Mouse (Mus musculus): ENCODE results near the gene Emc9. TPM values are rescaled to one million over a fixed set of nuclear protein-coding genes. Genes with fewer than 3 reads are reported as not detected.

Emc9 gene
- polyA plus RNA-seq, 2 experiments, result 6.9 to 7.0 TPM

DNA sequence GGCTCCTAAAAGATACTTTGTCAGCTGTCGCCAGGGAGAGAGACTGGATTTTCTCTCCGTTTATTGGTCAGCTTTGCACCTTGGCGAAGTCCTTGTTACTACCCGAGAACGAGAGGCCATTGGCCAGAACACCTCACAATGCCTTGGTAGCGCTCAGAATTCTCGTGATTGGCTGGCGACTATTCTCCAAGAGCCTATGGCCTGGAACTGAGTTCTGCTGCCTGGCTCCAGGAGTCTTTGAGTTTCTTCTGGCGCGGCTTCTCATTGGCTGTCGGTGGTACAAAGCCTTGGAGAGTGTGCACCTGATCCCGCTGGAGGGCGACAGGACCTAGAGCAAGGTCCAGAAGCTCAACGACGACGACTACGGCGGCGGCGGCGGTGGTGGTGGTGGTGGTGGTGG lies 32.7 kb upstream of the Emc9 start, which contains the start of gene Rec8:
Rec8 (plus strand) TSS at position 216 of the 400 bp plus-strand sequence.
- H3K4me3 ChIP-seq (replicated peaks; ENCODE audit: low read length), result peak within 1 kb of the TSS; percentile 21
- no peaks in the 10 kb centered on the region for H3K36me3 ChIP-seq (ENCODE audit: control insufficient read depth, insufficient read depth, low read length)
- no peaks in the 10 kb centered on the region for H3K9me3 ChIP-seq (ENCODE audit: control insufficient read depth, low read length)
- H3K27ac ChIP-seq (replicated peaks; ENCODE audit: low read depth, low read length), result no peak within 1 kb of the TSS
- DNase-seq (ENCODE audit: low spot score) (peak; percentile 46), ATAC-seq (ENCODE audit: low FRiP score, low read depth) (peak; percentile 73)
- H3K27me3 ChIP-seq (ENCODE audit: control insufficient read depth, insufficient read depth, low read length), result no peaks in the 10 kb centered on the region
- H3K4me1 ChIP-seq (ENCODE audit: control insufficient read depth, insufficient read depth, low read length), result no peaks in the 10 kb centered on the region; the same call in 1 of the 2 replicates
- H3K9ac ChIP-seq (ENCODE audit: low read depth, low read length, severe bottlenecking), result 0 out of 2 replicates have a peak within 1 kb of the TSS, but pooled peaks have one; percentile 12
- WGBS, result 16% methylated on average over 17 of the region's 21 CpGs
- H3K4me2 ChIP-seq (replicated peaks; ENCODE audit: low read depth, low read length, severe bottlenecking), result peak within 1 kb of the TSS; percentile 39
- no peak for TF ChIP-seq POLR2A (IDR thresholded peaks at IDR 0.05; ENCODE audit: borderline replicate concordance, extremely low read depth, insufficient read depth, insufficient read length)

DNA sequence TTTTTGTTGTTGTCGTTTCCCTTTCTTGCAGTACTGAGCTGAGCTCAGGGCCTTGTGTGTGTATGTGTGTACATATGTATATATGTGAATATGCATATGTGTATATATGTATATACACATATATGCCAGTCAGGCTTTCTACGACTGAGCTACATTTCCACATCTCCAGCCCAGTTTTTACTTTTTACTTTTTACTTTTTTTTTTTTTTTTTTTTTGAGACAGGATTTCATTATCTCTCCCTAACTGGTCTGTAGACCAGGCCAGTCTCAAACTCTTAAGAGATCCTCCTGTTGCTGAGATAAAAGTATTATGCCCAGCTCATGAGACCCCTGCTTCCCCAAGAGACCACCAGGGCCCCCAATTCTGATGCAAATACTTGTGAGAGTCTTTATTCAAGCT lies 31.7 kb upstream of the Emc9 start:
- no peak for DNase-seq (ENCODE audit: low spot score)
- no peak overlapping the region for H3K9ac ChIP-seq (ENCODE audit: low read depth, low read length, severe bottlenecking)
- H3K36me3 ChIP-seq (ENCODE audit: control insufficient read depth, insufficient read depth, low read length), result no peaks in the 10 kb centered on the region
- TF ChIP-seq POLR2A (IDR thresholded peaks at IDR 0.05; ENCODE audit: borderline replicate concordance, extremely low read depth, insufficient read depth, insufficient read length), result no peak
- no peak overlapping the region for H3K27ac ChIP-seq (replicated peaks; ENCODE audit: low read depth, low read length)
- H3K4me3 ChIP-seq (replicated peaks; ENCODE audit: low read length), result no peak overlapping the region
- no peak overlapping the region for H3K4me2 ChIP-seq (replicated peaks; ENCODE audit: low read depth, low read length, severe bottlenecking)
- 79% methylated on average over 2 of the region's 2 CpGs for WGBS
- no peaks in the 10 kb centered on the region; the same call in 1 of the 2 replicates for H3K4me1 ChIP-seq (ENCODE audit: control insufficient read depth, insufficient read depth, low read length)
- no peaks in the 10 kb centered on the region for H3K9me3 ChIP-seq (ENCODE audit: control insufficient read depth, low read length)
- H3K27me3 ChIP-seq (ENCODE audit: control insufficient read depth, insufficient read depth, low read length), result no peaks in the 10 kb centered on the region
- no peak for ATAC-seq (ENCODE audit: low FRiP score, low read depth)

DNA sequence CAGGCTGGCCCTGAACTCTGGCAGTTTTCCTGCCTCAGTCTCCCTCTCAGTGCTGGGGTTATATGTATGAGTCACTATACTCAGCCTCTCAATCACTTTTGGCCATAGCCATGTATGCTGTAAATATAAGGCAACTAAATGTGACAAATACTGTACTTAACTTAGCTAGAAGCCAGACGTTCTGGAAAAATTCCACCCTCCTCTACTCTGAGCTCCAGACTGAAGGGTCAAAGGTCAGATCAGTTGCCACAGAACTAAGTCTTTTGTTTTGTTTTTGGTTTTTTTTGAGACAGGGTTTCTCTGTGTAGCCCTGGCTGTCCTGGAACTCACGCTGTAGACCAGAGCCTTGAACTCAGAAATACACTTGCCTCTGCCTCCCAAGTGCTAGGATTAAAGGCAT lies 30.8 kb upstream of the Emc9 start:
- Histone ChIP-seq H3K27me3 (ENCODE audit: control insufficient read depth, insufficient read depth, low read length) (no peaks in the 10 kb centered on the region), H3K4me3 (replicated peaks; ENCODE audit: low read length) (no peak overlapping the region), H3K36me3 (ENCODE audit: control insufficient read depth, insufficient read depth, low read length) (no peaks in the 10 kb centered on the region), H3K9ac (ENCODE audit: low read depth, low read length, severe bottlenecking) (no peak overlapping the region), H3K9me3 (ENCODE audit: control insufficient read depth, low read length) (no peaks in the 10 kb centered on the region), H3K27ac (replicated peaks; ENCODE audit: low read depth, low read length) (no peak overlapping the region), H3K4me2 (replicated peaks; ENCODE audit: low read depth, low read length, severe bottlenecking) (no peak overlapping the region), H3K4me1 (ENCODE audit: control insufficient read depth, insufficient read depth, low read length) (no peaks in the 10 kb centered on the region; the same call in 1 of the 2 replicates)
- 59% methylated on average over 2 of the region's 2 CpGs for WGBS
- ATAC-seq (ENCODE audit: low FRiP score, low read depth) (no peak), DNase-seq (ENCODE audit: low spot score) (no peak)
- TF ChIP-seq POLR2A (IDR thresholded peaks at IDR 0.05; ENCODE audit: borderline replicate concordance, extremely low read depth, insufficient read depth, insufficient read length), result no peak

DNA sequence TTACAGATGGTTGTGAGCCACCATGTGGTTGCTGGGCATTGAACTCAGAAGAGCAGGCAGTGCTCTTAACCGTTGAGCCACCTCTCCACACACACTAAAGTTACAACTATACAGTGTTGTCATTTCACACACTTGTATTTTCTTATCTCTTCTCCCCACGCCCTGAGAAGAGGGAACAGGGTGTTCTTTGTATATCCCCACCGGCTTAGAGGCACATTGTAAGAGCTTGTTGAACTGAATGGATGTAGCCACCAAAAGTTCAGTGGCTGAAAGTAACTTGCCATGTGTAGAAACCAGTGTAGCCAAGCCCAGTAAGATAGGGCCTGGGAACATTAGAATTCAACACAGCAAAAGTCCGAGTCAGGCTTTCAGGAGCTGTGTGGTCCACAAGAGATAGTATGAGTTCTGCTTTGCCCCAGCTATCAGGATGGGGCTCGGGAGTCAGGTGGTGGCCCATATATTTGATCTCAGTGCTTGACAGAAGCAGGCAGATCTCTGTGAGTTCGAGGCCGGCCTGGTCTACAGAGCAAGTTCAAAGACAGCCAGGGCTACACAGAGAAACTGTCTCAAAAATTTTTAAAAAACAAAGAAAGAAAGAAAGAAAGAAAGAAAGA lies 29.6 kb upstream of the Emc9 start:
- H3K36me3 ChIP-seq (ENCODE audit: control insufficient read depth, insufficient read depth, low read length), result peaks cover under 1% of the 10 kb centered on the region; the same call in 1 of the 2 replicates
- no peak overlapping the region for H3K4me2 ChIP-seq (replicated peaks; ENCODE audit: low read depth, low read length, severe bottlenecking)
- ATAC-seq (ENCODE audit: low FRiP score, low read depth) (no peak), DNase-seq (ENCODE audit: low spot score) (no peak)
- no peaks in the 10 kb centered on the region for H3K9me3 ChIP-seq (ENCODE audit: control insufficient read depth, low read length)
- H3K4me3 ChIP-seq (replicated peaks; ENCODE audit: low read length), result no peak overlapping the region
- no peaks in the 10 kb centered on the region for H3K27me3 ChIP-seq (ENCODE audit: control insufficient read depth, insufficient read depth, low read length)
- no peak overlapping the region for H3K9ac ChIP-seq (ENCODE audit: low read depth, low read length, severe bottlenecking)
- WGBS, result 85% methylated on average over 7 of the region's 7 CpGs
- H3K4me1 ChIP-seq (ENCODE audit: control insufficient read depth, insufficient read depth, low read length), result no peaks in the 10 kb centered on the region; the same call in 1 of the 2 replicates
- TF ChIP-seq POLR2A (IDR thresholded peaks at IDR 0.05; ENCODE audit: borderline replicate concordance, extremely low read depth, insufficient read depth, insufficient read length), result no peak
- H3K27ac ChIP-seq (replicated peaks; ENCODE audit: low read depth, low read length), result no peak overlapping the region

DNA sequence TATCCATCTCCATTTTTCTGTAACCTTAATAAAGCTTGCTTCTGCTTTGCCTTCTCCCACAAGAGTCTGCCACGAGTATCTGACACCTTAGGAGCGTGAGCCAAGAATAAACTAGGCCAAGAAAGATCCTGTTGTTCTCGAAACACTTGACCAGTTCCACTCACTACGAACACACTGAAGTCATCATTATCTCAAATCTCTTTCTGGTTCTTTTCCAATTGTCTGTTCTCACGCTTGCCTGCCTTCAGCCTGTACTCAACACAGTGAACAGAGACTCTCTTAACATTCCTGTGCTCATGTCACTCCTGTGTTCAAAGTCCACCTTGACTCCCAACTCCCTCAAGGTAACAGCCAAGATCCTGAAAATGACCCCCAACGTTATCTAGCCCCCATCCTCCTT lies 28.2 kb upstream of the Emc9 start:
- H3K36me3 ChIP-seq (ENCODE audit: control insufficient read depth, insufficient read depth, low read length), result peaks cover 14% of the 10 kb centered on the region
- ATAC-seq (ENCODE audit: low FRiP score, low read depth) (no peak), DNase-seq (ENCODE audit: low spot score) (no peak)
- H3K4me3 ChIP-seq (replicated peaks; ENCODE audit: low read length), result no peak overlapping the region
- 73% methylated on average over 6 of the region's 6 CpGs for WGBS
- no peak overlapping the region for H3K27ac ChIP-seq (replicated peaks; ENCODE audit: low read depth, low read length)
- H3K27me3 ChIP-seq (ENCODE audit: control insufficient read depth, insufficient read depth, low read length), result no peaks in the 10 kb centered on the region
- H3K4me2 ChIP-seq (replicated peaks; ENCODE audit: low read depth, low read length, severe bottlenecking), result no peak overlapping the region
- H3K4me1 ChIP-seq (ENCODE audit: control insufficient read depth, insufficient read depth, low read length), result no peaks in the 10 kb centered on the region
- H3K9ac ChIP-seq (ENCODE audit: low read depth, low read length, severe bottlenecking), result no peak overlapping the region
- H3K9me3 ChIP-seq (ENCODE audit: control insufficient read depth, low read length), result no peaks in the 10 kb centered on the region
- no peak for TF ChIP-seq POLR2A (IDR thresholded peaks at IDR 0.05; ENCODE audit: borderline replicate concordance, extremely low read depth, insufficient read depth, insufficient read length)

All from limb, embryonic 14.5 days (tissue).